Mouse (Mus musculus) spleen, postnatal 0 days (tissue): ENCODE results near the gene Col6a6. TPM values are rescaled to one million over a fixed set of nuclear protein-coding genes. Genes with fewer than 3 reads are reported as not detected.

Source experiments
- polyA plus RNA-seq: library from polyadenylated mRNA; unstranded; fragments of >200 nt; fragmentation: Nextera tagmentation; extraction: Ambion mirVana; gene quantifications from 2 replicates; pipeline ENCODE4 v1.2.1, GENCODE M21; 2015

Gene Col6a6
- 0.18 and 0.35 TPM in 2 replicates for polyA plus RNA-seq

GRCm38 (mm10) chr9:105827791-105828385, at the start of gene Col6a6:
Col6a6 (minus strand) TSS chr9:105828160.

GRCm38 (mm10) chr9:105642460-105643371, 185.2 kb downstream of the Col6a6 start, which contains the start of gene Pik3r4:
Pik3r4 (plus strand) TSS chr9:105642978.

Other genes starting within 250 kb of the Col6a6 start
- 8.2 and 10.8 TPM in 2 replicates for gene Pik3r4, start 185.2 kb downstream of the Col6a6 start, polyA plus RNA-seq
- gene Col6a5, start 132.5 kb upstream of the Col6a6 start, polyA plus RNA-seq, result 0.18 and 0.33 TPM in 2 replicates